Mouse (Mus musculus) thymus, postnatal 0 days (tissue): Measurements from ENCODE around the gene Nlrp4b. TPM values are rescaled to one million over a fixed set of nuclear protein-coding genes. Genes with fewer than 3 reads are reported as not detected.
"Not testable (repeated sequence)": the region's sequence is repeated elsewhere in the genome, so short reads cannot be mapped to it uniquely, and the experiment has no call there.

Source experiments
- DNase-seq: peaks from one replicate; pipeline ENCODE4 v3.0.0-alpha.2; 2015; ENCODE audit warnings: low spot score
- polyA plus RNA-seq: library from polyadenylated mRNA; unstranded; fragments of >200 nt; fragmentation: Nextera tagmentation; extraction: Ambion mirVana; gene quantifications from 2 replicates; pipeline ENCODE4 v1.2.1, GENCODE M21; 2015

The Nlrp4b gene
- not detected in 2 replicates for polyA plus RNA-seq

DNA sequence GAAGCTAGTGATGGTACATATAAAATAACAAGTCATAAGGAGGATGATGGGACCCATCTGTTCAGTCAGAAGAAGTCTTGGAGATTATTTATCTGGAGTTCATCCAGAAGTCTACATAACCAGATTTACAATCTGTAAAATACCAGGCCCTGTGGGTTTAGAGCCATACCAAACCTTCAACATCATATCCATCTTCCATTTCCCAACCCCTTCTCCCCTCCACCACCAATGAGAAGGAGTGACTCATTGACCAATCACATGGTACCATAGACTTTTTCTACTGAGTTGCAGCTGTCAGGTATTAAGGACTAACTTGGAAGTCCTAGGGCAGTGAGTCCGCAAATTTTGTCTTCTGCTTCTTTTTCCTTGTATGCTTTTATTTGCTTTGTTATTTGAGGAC, at the start of gene Nlrp4b:
Gene Nlrp4b, plus strand, starts transcription at position 301 of the 400 bp plus-strand sequence.
- DNase-seq: no peak

DNA sequence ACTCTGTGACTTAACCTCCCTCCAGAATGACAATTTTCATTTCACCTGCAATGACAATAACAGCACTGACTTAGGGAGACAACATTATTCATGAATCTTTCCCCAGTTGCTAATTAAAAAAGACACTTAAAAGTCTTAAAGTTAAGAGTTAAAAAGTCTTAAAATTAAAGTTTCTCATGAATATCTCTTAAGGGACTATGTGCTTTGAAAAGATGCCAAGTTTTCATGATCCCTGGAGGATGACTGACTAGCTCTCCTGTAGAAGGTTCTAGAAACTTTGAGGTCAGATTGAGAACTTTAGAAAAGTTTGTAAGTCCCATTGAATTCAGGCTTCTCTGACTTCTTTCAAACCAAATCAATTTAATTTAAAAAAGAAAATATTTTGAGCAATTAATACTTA, 66.7 kb downstream of the Nlrp4b start, which contains the start of gene Vmn1r71:
Gene Vmn1r71, minus strand, starts transcription at position 101 of the 400 bp plus-strand sequence.
- no peak for DNase-seq

DNA sequence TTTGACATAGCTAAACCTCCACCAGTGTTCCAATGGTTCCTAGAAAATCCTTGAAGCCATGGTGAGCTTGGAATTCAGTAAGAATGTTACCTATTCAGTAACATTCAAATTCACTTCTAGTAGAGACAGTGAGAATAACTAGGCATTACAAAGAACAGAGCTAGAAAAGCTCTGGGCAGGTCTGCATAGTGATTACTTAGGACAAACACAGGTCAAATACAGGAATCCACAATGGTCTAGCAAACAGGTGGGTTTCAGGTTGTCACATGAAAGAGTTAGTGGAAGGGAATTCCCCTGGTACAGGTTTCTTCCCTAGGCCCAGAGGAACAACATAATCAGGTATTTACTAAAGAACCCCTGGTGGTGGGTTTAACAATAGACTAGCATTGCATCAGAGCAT, 70.0 kb downstream of the Nlrp4b start:
- DNase-seq: not testable (repeated sequence)

Other genes with a start within 250 kb of the Nlrp4b start
- gene Vmn1r67, start 244.5 kb upstream of the Nlrp4b start, polyA plus RNA-seq: not detected in 2 replicates
- 5.9 and 6.5 TPM in 2 replicates for gene Zik1, start 192.4 kb upstream of the Nlrp4b start, polyA plus RNA-seq
- gene Vmn1r68, start 129.3 kb upstream of the Nlrp4b start, polyA plus RNA-seq: not detected in 2 replicates
- not detected in 2 replicates for gene Vmn1r69, start 74.1 kb upstream of the Nlrp4b start, polyA plus RNA-seq
- not detected in 2 replicates for gene Vmn1r70, start 56.3 kb upstream of the Nlrp4b start, polyA plus RNA-seq
- not detected in 2 replicates for gene Vmn1r71, start 66.6 kb downstream of the Nlrp4b start, polyA plus RNA-seq
- not detected in 2 replicates for gene Zscan4b, start 217.3 kb downstream of the Nlrp4b start, polyA plus RNA-seq